Mouse (Mus musculus): ENCODE results near the gene Kcnn3. TPM values are rescaled to one million over a fixed set of nuclear protein-coding genes. Genes with fewer than 3 reads are reported as not detected.

The Kcnn3 gene
- polyA plus RNA-seq, 1 experiment from 2014 or later = 1.1 TPM

DNA sequence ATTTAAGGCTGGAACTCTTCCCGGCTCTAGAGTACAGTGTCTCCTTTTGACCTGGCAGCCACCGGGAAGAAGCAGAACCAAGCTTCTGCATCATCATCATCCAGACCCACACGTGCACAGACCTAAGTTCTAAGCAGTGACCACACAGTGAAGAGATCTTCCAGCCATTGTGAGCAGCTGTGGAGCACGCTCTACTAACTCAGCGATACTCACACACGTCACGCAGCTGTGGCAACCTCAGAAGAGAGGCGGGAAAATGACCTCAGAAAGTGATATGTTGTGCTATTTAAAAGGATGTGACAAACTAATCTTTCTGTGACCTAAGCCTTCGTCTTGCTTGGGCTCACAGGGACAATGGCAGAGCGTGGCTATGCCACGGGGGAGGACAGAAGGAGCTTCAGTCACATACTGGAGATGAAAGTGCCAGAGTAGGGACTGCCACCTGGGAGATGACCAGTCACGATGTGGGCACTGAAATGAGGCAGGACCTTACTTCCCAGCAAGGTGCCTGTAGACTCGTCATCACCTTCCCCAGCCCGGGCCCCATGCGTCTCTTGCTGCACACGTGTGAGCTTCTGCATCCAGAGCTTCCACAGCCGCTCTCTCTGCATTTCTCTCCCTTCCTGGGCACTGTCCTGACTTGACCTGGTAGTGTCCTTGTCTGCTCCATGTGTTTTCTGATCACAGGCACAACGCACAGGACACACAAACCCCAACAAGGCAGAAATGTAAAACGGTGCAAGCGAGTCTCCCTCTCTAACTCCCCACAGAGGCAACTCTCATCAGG is 32.9 kb upstream of the Kcnn3 start:
- no peak for DNase-seq (ENCODE audit: low spot score)
- H3K27me3 ChIP-seq (ENCODE audit: control insufficient read depth, insufficient read depth, low read length) = no peaks in the 10 kb centered on the region
- WGBS = 69% methylated on average over 20 of the region's 20 CpGs
- no peak overlapping the region for H3K27ac ChIP-seq (replicated peaks; ENCODE audit: low read depth, low read length)
- ATAC-seq (replicated peaks; ENCODE audit: insufficient number of reproducible peaks, low FRiP score, low TSS enrichment, low read depth) = no peak
- H3K9ac ChIP-seq (replicated peaks; ENCODE audit: low read length) = no peak overlapping the region
- H3K4me1 ChIP-seq (ENCODE audit: control insufficient read depth, insufficient read depth, low read length) = no peaks in the 10 kb centered on the region
- H3K4me2 ChIP-seq (ENCODE audit: low read depth, low read length) = no peak overlapping the region
- H3K36me3 ChIP-seq (replicated peaks; ENCODE audit: control insufficient read depth, insufficient read depth, low read depth, low read length) = no peaks in the 10 kb centered on the region
- no peak overlapping the region for H3K4me3 ChIP-seq (ENCODE audit: low read depth, low read length)
- no peaks in the 10 kb centered on the region for H3K9me3 ChIP-seq (replicated peaks; ENCODE audit: control insufficient read depth, low read length)

GRCm38 (mm10) chr3:89490790-89491189 is 29.2 kb upstream of the Kcnn3 start:
- Histone ChIP-seq H3K27me3 (ENCODE audit: control insufficient read depth, insufficient read depth, low read length) (no peaks in the 10 kb centered on the region), H3K9ac (replicated peaks; ENCODE audit: low read length) (no peak overlapping the region; the same call in 1 of the 2 replicates), H3K27ac (replicated peaks; ENCODE audit: low read depth, low read length) (no peak overlapping the region), H3K4me1 (ENCODE audit: control insufficient read depth, insufficient read depth, low read length) (no peaks in the 10 kb centered on the region), H3K9me3 (replicated peaks; ENCODE audit: control insufficient read depth, low read length) (no peaks in the 10 kb centered on the region), H3K4me2 (ENCODE audit: low read depth, low read length) (no peak overlapping the region), H3K36me3 (replicated peaks; ENCODE audit: control insufficient read depth, insufficient read depth, low read depth, low read length) (no peaks in the 10 kb centered on the region), H3K4me3 (ENCODE audit: low read depth, low read length) (no peak overlapping the region)
- 87% methylated on average over 3 of the region's 3 CpGs for WGBS
- DNase-seq (ENCODE audit: low spot score) (no peak), ATAC-seq (replicated peaks; ENCODE audit: insufficient number of reproducible peaks, low FRiP score, low TSS enrichment, low read depth) (no peak)

DNA sequence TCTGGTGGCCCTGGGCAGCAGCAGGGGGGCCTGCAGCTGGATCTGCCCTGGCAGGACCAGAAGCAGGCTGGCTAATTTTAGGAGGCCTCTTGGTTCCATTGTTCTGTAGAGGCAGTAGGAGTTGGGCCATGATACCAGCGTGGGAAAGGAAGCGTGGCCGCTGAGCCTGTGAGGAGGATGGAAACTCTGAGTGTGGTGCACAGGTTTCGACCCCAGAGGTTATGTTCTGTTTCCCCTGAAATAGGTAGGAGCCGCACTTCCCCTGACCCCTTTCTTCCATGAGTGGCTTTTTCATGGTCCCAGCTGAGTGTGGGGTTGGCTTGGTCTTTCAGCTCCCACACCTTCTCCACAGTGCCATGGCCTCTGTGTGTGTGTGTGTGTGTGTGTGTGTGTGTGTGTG is 28.4 kb upstream of the Kcnn3 start:
- H3K4me3 ChIP-seq (ENCODE audit: low read depth, low read length) = no peak overlapping the region
- H3K36me3 ChIP-seq (replicated peaks; ENCODE audit: control insufficient read depth, insufficient read depth, low read depth, low read length) = no peaks in the 10 kb centered on the region
- no peak overlapping the region for H3K27ac ChIP-seq (replicated peaks; ENCODE audit: low read depth, low read length)
- H3K9ac ChIP-seq (replicated peaks; ENCODE audit: low read length) = no peak overlapping the region
- H3K4me2 ChIP-seq (ENCODE audit: low read depth, low read length) = no peak overlapping the region
- ATAC-seq (replicated peaks; ENCODE audit: insufficient number of reproducible peaks, low FRiP score, low TSS enrichment, low read depth) (no peak), DNase-seq (ENCODE audit: low spot score) (no peak)
- WGBS = 87% methylated on average over 5 of the region's 5 CpGs
- no peaks in the 10 kb centered on the region for H3K9me3 ChIP-seq (replicated peaks; ENCODE audit: control insufficient read depth, low read length)
- H3K27me3 ChIP-seq (ENCODE audit: control insufficient read depth, insufficient read depth, low read length) = no peaks in the 10 kb centered on the region
- no peaks in the 10 kb centered on the region for H3K4me1 ChIP-seq (ENCODE audit: control insufficient read depth, insufficient read depth, low read length)

DNA sequence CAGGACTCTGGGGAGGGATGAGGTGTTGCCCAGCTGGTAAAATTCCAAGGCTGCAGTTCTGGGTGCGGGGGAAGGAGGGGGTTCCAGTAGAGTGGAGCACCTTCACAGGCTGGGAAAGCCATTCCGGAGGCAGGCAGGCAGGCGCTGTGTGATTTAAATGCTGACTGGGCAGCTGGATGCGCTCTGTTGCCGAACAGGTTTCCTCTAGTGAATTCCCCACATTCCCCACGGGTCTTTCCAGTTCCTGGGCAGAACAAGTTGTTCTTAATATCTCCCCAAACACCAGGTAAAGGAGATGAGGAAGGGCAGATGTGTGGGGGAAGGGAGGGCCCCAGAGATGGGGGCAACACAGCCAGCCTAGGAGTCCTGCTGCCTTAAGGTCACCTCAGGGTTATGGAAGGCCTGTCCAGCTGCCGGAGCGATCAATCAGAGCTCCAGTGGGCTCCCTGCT is 27.2 kb upstream of the Kcnn3 start:
- Histone ChIP-seq H3K4me3 (ENCODE audit: low read depth, low read length) (no peak overlapping the region), H3K4me1 (ENCODE audit: control insufficient read depth, insufficient read depth, low read length) (no peaks in the 10 kb centered on the region), H3K27ac (replicated peaks; ENCODE audit: low read depth, low read length) (no peak overlapping the region), H3K36me3 (replicated peaks; ENCODE audit: control insufficient read depth, insufficient read depth, low read depth, low read length) (no peaks in the 10 kb centered on the region), H3K27me3 (ENCODE audit: control insufficient read depth, insufficient read depth, low read length) (no peaks in the 10 kb centered on the region), H3K9ac (replicated peaks; ENCODE audit: low read length) (no peak overlapping the region), H3K4me2 (ENCODE audit: low read depth, low read length) (no peak overlapping the region), H3K9me3 (replicated peaks; ENCODE audit: control insufficient read depth, low read length) (no peaks in the 10 kb centered on the region)
- 39% methylated on average over 8 of the region's 8 CpGs for WGBS
- ATAC-seq (replicated peaks; ENCODE audit: insufficient number of reproducible peaks, low FRiP score, low TSS enrichment, low read depth) = no peak
- DNase-seq (ENCODE audit: low spot score) = peak; percentile 35

DNA sequence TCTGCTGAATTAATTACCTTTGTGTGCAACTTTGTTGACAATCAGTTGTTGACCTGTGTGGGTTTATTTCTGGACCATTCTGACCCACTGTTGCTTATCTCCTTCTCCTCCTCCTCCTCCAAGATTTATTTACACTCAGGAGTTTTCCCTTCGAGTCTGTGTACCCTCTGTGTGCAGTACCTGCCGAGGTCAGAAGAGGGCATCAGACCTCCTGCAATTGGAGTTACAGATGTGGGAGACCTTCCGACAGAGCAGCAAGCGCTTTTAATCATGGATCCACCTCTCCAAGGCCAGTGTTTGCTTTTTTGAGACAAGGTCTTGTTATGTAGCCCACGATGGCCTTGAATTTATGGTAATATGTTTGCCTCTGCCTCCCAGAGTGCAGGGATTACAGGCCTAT is 25.3 kb upstream of the Kcnn3 start:
- Histone ChIP-seq H3K4me1 (ENCODE audit: control insufficient read depth, insufficient read depth, low read length) (no peaks in the 10 kb centered on the region), H3K9ac (replicated peaks; ENCODE audit: low read length) (no peak overlapping the region), H3K27ac (replicated peaks; ENCODE audit: low read depth, low read length) (no peak overlapping the region), H3K36me3 (replicated peaks; ENCODE audit: control insufficient read depth, insufficient read depth, low read depth, low read length) (no peaks in the 10 kb centered on the region), H3K27me3 (ENCODE audit: control insufficient read depth, insufficient read depth, low read length) (no peaks in the 10 kb centered on the region), H3K9me3 (replicated peaks; ENCODE audit: control insufficient read depth, low read length) (no peaks in the 10 kb centered on the region), H3K4me2 (ENCODE audit: low read depth, low read length) (no peak overlapping the region), H3K4me3 (ENCODE audit: low read depth, low read length) (no peak overlapping the region)
- ATAC-seq (replicated peaks; ENCODE audit: insufficient number of reproducible peaks, low FRiP score, low TSS enrichment, low read depth) (no peak), DNase-seq (ENCODE audit: low spot score) (no peak)
- 89% methylated on average over 5 of the region's 5 CpGs for WGBS

DNA sequence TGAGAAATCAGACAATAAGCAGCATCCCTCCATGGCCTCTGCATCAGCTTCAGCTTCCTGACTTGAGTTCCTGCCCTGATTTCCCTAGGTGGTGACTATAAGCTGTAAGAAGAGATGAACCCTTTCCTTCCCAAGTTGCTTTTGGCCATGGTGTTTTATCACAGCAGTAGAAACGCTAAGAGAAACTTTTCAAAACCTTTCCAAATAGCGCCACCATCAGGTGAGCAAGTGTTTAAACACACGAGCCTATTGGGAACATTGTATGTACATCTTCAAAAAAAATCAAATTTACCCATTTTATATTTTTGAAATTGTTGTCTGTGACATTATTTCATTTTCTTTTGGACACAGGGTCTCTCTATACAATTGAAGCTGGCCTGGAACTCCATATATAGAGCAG is 23.6 kb upstream of the Kcnn3 start:
- WGBS = 69% methylated on average over 3 of the region's 3 CpGs
- Histone ChIP-seq H3K4me2 (ENCODE audit: low read depth, low read length) (no peak overlapping the region), H3K4me1 (ENCODE audit: control insufficient read depth, insufficient read depth, low read length) (no peaks in the 10 kb centered on the region), H3K36me3 (replicated peaks; ENCODE audit: control insufficient read depth, insufficient read depth, low read depth, low read length) (no peaks in the 10 kb centered on the region), H3K27ac (replicated peaks; ENCODE audit: low read depth, low read length) (no peak overlapping the region), H3K9me3 (replicated peaks; ENCODE audit: control insufficient read depth, low read length) (no peaks in the 10 kb centered on the region), H3K9ac (replicated peaks; ENCODE audit: low read length) (no peak overlapping the region), H3K27me3 (ENCODE audit: control insufficient read depth, insufficient read depth, low read length) (no peaks in the 10 kb centered on the region), H3K4me3 (ENCODE audit: low read depth, low read length) (no peak overlapping the region)
- ATAC-seq (replicated peaks; ENCODE audit: insufficient number of reproducible peaks, low FRiP score, low TSS enrichment, low read depth) (no peak), DNase-seq (ENCODE audit: low spot score) (no peak)

GRCm38 (mm10) chr3:89499696-89500095 is 20.3 kb upstream of the Kcnn3 start:
- WGBS = 40% methylated on average over 7 of the region's 7 CpGs
- ATAC-seq (replicated peaks; ENCODE audit: insufficient number of reproducible peaks, low FRiP score, low TSS enrichment, low read depth) (no peak), DNase-seq (ENCODE audit: low spot score) (no peak)
- Histone ChIP-seq H3K4me2 (ENCODE audit: low read depth, low read length) (no peak overlapping the region), H3K9ac (replicated peaks; ENCODE audit: low read length) (no peak overlapping the region), H3K27ac (replicated peaks; ENCODE audit: low read depth, low read length) (no peak overlapping the region), H3K27me3 (ENCODE audit: control insufficient read depth, insufficient read depth, low read length) (no peaks in the 10 kb centered on the region), H3K9me3 (replicated peaks; ENCODE audit: control insufficient read depth, low read length) (no peaks in the 10 kb centered on the region), H3K4me3 (ENCODE audit: low read depth, low read length) (no peak overlapping the region), H3K4me1 (ENCODE audit: control insufficient read depth, insufficient read depth, low read length) (no peaks in the 10 kb centered on the region), H3K36me3 (replicated peaks; ENCODE audit: control insufficient read depth, insufficient read depth, low read depth, low read length) (no peaks in the 10 kb centered on the region)

- H3K9me3 ChIP-seq (replicated peaks; ENCODE audit: control insufficient read depth, low read length) = no peaks in the 10 kb centered on the region
- no peaks in the 10 kb centered on the region for H3K4me1 ChIP-seq (ENCODE audit: control insufficient read depth, insufficient read depth, low read length)
- H3K4me2 ChIP-seq (ENCODE audit: low read depth, low read length) = no peak overlapping the region
- no peak overlapping the region for H3K27ac ChIP-seq (replicated peaks; ENCODE audit: low read depth, low read length)
- no peak for ATAC-seq (replicated peaks; ENCODE audit: insufficient number of reproducible peaks, low FRiP score, low TSS enrichment, low read depth)
- no peaks in the 10 kb centered on the region for H3K27me3 ChIP-seq (ENCODE audit: control insufficient read depth, insufficient read depth, low read length)
- H3K36me3 ChIP-seq (replicated peaks; ENCODE audit: control insufficient read depth, insufficient read depth, low read depth, low read length) = no peaks in the 10 kb centered on the region
- no peak overlapping the region for H3K4me3 ChIP-seq (ENCODE audit: low read depth, low read length)
- no peak overlapping the region for H3K9ac ChIP-seq (replicated peaks; ENCODE audit: low read length)
- no peak for DNase-seq (ENCODE audit: low spot score)
Observed at GRCm38 (mm10) chr3:89501486-89501885, 18.5 kb upstream of the Kcnn3 start.
